Comparison of ENCODE assay signal across 26 mouse cellular contexts in genomic region chr5:28553543-28553942, GRCm38 (mm10).
"Had no signal": no experiment of that assay in that cellular context is flagged by ENCODE, and none has a peak within 500 bp of the region (broad histone marks: within the 10 kb centered on the region; RNA-seq: fewer than 3 reads in every experiment).

No protein-coding gene starts in this region.

- H3K4me1 ChIP-seq: heart, embryonic 10.5 days; heart, embryonic 12.5 days; hindbrain, embryonic 10.5 days; hindbrain, embryonic 12.5 days; kidney, embryonic 15.5 days; limb, embryonic 10.5 days; limb, embryonic 12.5 days; liver, embryonic 12.5 days had no signal

- H3K4me2 ChIP-seq: heart, embryonic 12.5 days; hindbrain, embryonic 12.5 days; hindbrain, embryonic 14.5 days; kidney, embryonic 15.5 days; limb, embryonic 12.5 days; liver, embryonic 12.5 days had no signal

- ATAC-seq: hindbrain, embryonic 16.5 days; inflammation-experienced regulatory T-cells, adult 6 months; liver, embryonic 12.5 days had no signal

- H3K4me3 ChIP-seq: gastrocnemius, adult 2 months; heart, embryonic 10.5 days; heart, embryonic 12.5 days; hindbrain, embryonic 10.5 days; hindbrain, embryonic 12.5 days; kidney, embryonic 15.5 days; limb, embryonic 10.5 days; limb, embryonic 12.5 days; liver, embryonic 12.5 days had no signal

- H3K9me3 ChIP-seq: heart, embryonic 10.5 days; heart, embryonic 12.5 days; hindbrain, embryonic 10.5 days; hindbrain, embryonic 12.5 days; kidney, embryonic 15.5 days; limb, embryonic 10.5 days; limb, embryonic 12.5 days; liver, embryonic 12.5 days had no signal

- H3K9ac ChIP-seq: heart, embryonic 12.5 days; hindbrain, embryonic 12.5 days; hindbrain, embryonic 14.5 days; kidney, embryonic 15.5 days; limb, embryonic 12.5 days; liver, embryonic 12.5 days; liver, embryonic 14.5 days had no signal

- H3K27ac ChIP-seq: gastrocnemius, adult 2 months; heart, embryonic 10.5 days; hindbrain, embryonic 10.5 days; hindbrain, embryonic 12.5 days; hindbrain, embryonic 14.5 days; kidney, embryonic 15.5 days; kidney, postnatal 0 days; limb, embryonic 10.5 days; limb, embryonic 12.5 days; liver, embryonic 12.5 days; liver, embryonic 14.5 days had no signal

- H3K27me3 ChIP-seq: heart, embryonic 12.5 days; hindbrain, embryonic 12.5 days; kidney, embryonic 15.5 days; limb, embryonic 12.5 days; liver, embryonic 12.5 days had no signal

- DNase-seq: gastrocnemius, adult 2 months; gastrocnemius, postnatal 10 days; gastrocnemius, postnatal 25 days; heart, postnatal 10 days; heart, postnatal 4 days; kidney, adult 11 months; kidney, adult 2 months; kidney, adult 9 months; kidney, postnatal 14 days; kidney, postnatal 36 days; layer of hippocampus, adult 9-11 months; layer of hippocampus, postnatal 36 days; liver had no signal

- H3K36me3 ChIP-seq: heart, embryonic 10.5 days; heart, embryonic 12.5 days; hindbrain, embryonic 10.5 days; hindbrain, embryonic 12.5 days; kidney, embryonic 15.5 days; limb, embryonic 10.5 days; limb, embryonic 12.5 days; liver, embryonic 12.5 days had no signal
